Mouse (Mus musculus): ENCODE measurements around the gene Drd4.

DNA sequence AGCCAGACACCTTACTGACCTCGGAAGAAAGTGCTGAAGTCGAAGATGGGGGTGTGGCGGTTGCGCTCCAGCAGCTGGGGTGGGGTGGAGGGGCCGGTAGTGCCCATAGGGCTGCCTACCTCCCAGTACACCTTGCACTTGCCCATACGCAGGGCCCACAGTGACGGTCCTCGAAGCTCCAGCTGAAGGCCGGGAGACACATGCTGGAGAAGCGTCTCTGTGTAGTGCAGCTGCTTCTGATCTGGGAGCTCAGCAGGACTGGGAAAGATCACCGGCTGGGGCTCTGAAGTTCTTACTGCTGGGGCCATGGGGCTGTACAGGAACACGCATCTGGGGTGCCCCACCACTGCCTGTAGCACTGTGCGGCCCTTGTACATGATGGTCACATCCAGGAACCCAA, 28.2 kb upstream of the Drd4 start:
- TF ChIP-seq FLI1 (IDR thresholded peaks at IDR 0.05; ENCODE audit: low read length) (no peak), GATA1 (IDR thresholded peaks at IDR 0.05; ENCODE audit: borderline replicate concordance, low read length) (no peak)
